26 mouse cellular contexts compared by ENCODE assay signal in the genomic region with DNA sequence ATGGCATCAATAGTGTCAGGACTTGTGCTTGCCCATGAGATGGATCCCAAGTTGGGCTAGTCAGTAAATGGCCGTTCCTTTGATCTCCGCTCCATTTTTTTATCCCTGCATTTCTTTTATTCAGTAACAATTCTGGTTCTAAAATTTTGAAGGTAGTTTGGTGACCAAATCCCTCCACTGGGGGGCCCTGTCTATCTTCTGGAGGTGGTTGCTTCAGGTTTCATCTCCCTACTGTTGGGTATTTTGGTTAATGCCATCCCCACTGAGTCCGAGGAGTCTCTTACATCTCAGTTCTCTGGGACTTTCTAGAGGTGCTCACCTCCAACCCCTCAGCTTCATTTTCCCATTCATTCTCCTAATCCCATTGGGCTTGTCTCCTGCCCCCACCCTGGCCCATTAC. TPM values are rescaled to one million over a fixed set of nuclear protein-coding genes. Genes with fewer than 3 reads are reported as not detected.
DNase-seq lines count a peak whose midpoint lies in the region; ATAC-seq and TF ChIP-seq lines count a peak whose summit lies in the region.
"Had no signal": no experiment of that assay in that cellular context is flagged by ENCODE, and none has a peak within 500 bp of the region (broad histone marks: within the 10 kb centered on the region; RNA-seq: fewer than 3 reads in every experiment).

No protein-coding gene starts in this region.

- H3K27me3 ChIP-seq in liver, postnatal 0 days (ENCODE audit: insufficient read depth, low read length) = no peaks in the 10 kb centered on the region
- H3K27me3 ChIP-seq in liver, embryonic 12.5 days (replicated peaks) = no peaks in the 10 kb centered on the region
- H3K27me3 ChIP-seq: embryonic facial prominence, embryonic 12.5 days; embryonic facial prominence, embryonic 15.5 days; forebrain, embryonic 12.5 days; forebrain, embryonic 15.5 days; heart, embryonic 12.5 days; heart, embryonic 15.5 days; hindbrain, embryonic 13.5 days; intestine, embryonic 15.5 days had no signal

- H3K27ac ChIP-seq in liver, postnatal 0 days (ENCODE audit: low read depth) = no peak overlapping the region
- no peak overlapping the region for H3K27ac ChIP-seq in liver, embryonic 12.5 days
- H3K27ac ChIP-seq: embryonic facial prominence, embryonic 12.5 days; embryonic facial prominence, embryonic 15.5 days; forebrain, embryonic 12.5 days; forebrain, embryonic 15.5 days; heart, embryonic 15.5 days; hindbrain, embryonic 10.5 days; hindbrain, embryonic 13.5 days; intestine, embryonic 15.5 days had no signal

- H3K4me3 ChIP-seq in liver, postnatal 0 days (ENCODE audit: low read depth, low read length) = no peak overlapping the region
- H3K4me3 ChIP-seq in liver, embryonic 12.5 days = no peak overlapping the region
- H3K4me3 ChIP-seq: embryonic facial prominence, embryonic 12.5 days; embryonic facial prominence, embryonic 15.5 days; forebrain, embryonic 12.5 days; forebrain, embryonic 15.5 days; heart, embryonic 12.5 days; heart, embryonic 15.5 days; hindbrain, embryonic 10.5 days; hindbrain, embryonic 13.5 days; intestine, embryonic 15.5 days had no signal

- H3K4me1 ChIP-seq in liver, postnatal 0 days (ENCODE audit: insufficient read depth) = no peaks in the 10 kb centered on the region
- no peaks in the 10 kb centered on the region for H3K4me1 ChIP-seq in liver, embryonic 12.5 days
- H3K4me1 ChIP-seq: embryonic facial prominence, embryonic 12.5 days; embryonic facial prominence, embryonic 15.5 days; forebrain, embryonic 12.5 days; forebrain, embryonic 15.5 days; heart, embryonic 12.5 days; heart, embryonic 15.5 days; hindbrain, embryonic 10.5 days; hindbrain, embryonic 13.5 days; intestine, embryonic 15.5 days had no signal

- DNase-seq in liver, postnatal 0 days = no peak
- peak; percentile 7 for DNase-seq in c-Kit-positive CD71-positive TER-119-negative erythroid progenitor cells, embryonic 14.5 days (ENCODE audit: low read depth)
- DNase-seq in kidney, adult 11 months = no peak
- no peak for DNase-seq in thymus, postnatal 4 days
- DNase-seq: adrenal gland, adult 2 months; adrenal gland, postnatal 14 days; cerebellum, adult 11-12 months; cerebellum, adult 8-10 months; cerebellum, postnatal 14 days; gastrocnemius, postnatal 25 days; heart, postnatal 10 days; heart, postnatal 36 days had no signal

- 82% methylated on average over 3 of the region's 3 CpGs for WGBS in liver, postnatal 0 days (ENCODE audit: insufficient replicate concordance)
- 86% methylated on average over 3 of the region's 3 CpGs for WGBS in liver, embryonic 12.5 days (ENCODE audit: insufficient replicate concordance)

- TF ChIP-seq EP300 in liver, postnatal 0 days (IDR thresholded peaks at IDR 0.05; ENCODE audit: low read depth) = no peak

- no peak overlapping the region for H3K4me2 ChIP-seq in liver, postnatal 0 days (ENCODE audit: low read depth, low read length)
- no peak overlapping the region for H3K4me2 ChIP-seq in liver, embryonic 12.5 days
- H3K4me2 ChIP-seq: embryonic facial prominence, embryonic 12.5 days; embryonic facial prominence, embryonic 15.5 days; forebrain, embryonic 12.5 days; forebrain, embryonic 15.5 days; heart, embryonic 12.5 days; heart, embryonic 15.5 days; hindbrain, embryonic 13.5 days; intestine, embryonic 15.5 days had no signal

- H3K9ac ChIP-seq in liver, postnatal 0 days (replicated peaks) = no peak overlapping the region
- no peak overlapping the region for H3K9ac ChIP-seq in liver, embryonic 12.5 days
- H3K9ac ChIP-seq: embryonic facial prominence, embryonic 12.5 days; embryonic facial prominence, embryonic 15.5 days; forebrain, embryonic 12.5 days; forebrain, embryonic 15.5 days; heart, embryonic 12.5 days; heart, embryonic 15.5 days; hindbrain, embryonic 13.5 days; intestine, embryonic 15.5 days had no signal

- no peaks in the 10 kb centered on the region for H3K9me3 ChIP-seq in liver, postnatal 0 days (ENCODE audit: low read length)
- H3K9me3 ChIP-seq in liver, embryonic 12.5 days (replicated peaks) = no peaks in the 10 kb centered on the region
- H3K9me3 ChIP-seq: embryonic facial prominence, embryonic 12.5 days; embryonic facial prominence, embryonic 15.5 days; forebrain, embryonic 12.5 days; forebrain, embryonic 15.5 days; heart, embryonic 12.5 days; heart, embryonic 15.5 days; hindbrain, embryonic 10.5 days; hindbrain, embryonic 13.5 days; intestine, embryonic 15.5 days had no signal

- ATAC-seq in liver, postnatal 0 days = no peak
- ATAC-seq in liver, embryonic 12.5 days = no peak
- peak; percentile 54 for ATAC-seq in megakaryocyte progenitor cell, adult 5-6 weeks (replicated peaks; ENCODE audit: poor library complexity)
- ATAC-seq: CD4-positive, CD25-positive, alpha-beta regulatory T cell, adult 4 months; forebrain, embryonic 15.5 days; hindbrain, embryonic 16.5 days; intestine, embryonic 15.5 days; Patski had no signal

- peak; percentile 32 for TF ChIP-seq CTCF in liver, postnatal 0 days (IDR thresholded peaks at IDR 0.05; ENCODE audit: low read depth)

- no peaks in the 10 kb centered on the region for H3K36me3 ChIP-seq in liver, postnatal 0 days (replicated peaks; ENCODE audit: insufficient read depth, low read length)
- H3K36me3 ChIP-seq in liver, embryonic 12.5 days = no peaks in the 10 kb centered on the region
- H3K36me3 ChIP-seq: embryonic facial prominence, embryonic 12.5 days; embryonic facial prominence, embryonic 15.5 days; forebrain, embryonic 12.5 days; forebrain, embryonic 15.5 days; heart, embryonic 12.5 days; heart, embryonic 15.5 days; hindbrain, embryonic 10.5 days; hindbrain, embryonic 13.5 days; intestine, embryonic 15.5 days had no signal

RNA-seq across cellular contexts. Expression of gene Ube2e3, which starts 38.0 kb away (rescaled TPM):
- polyA plus RNA-seq in liver, postnatal 0 days (2015; fragmentation: Nextera tagmentation; extraction: Ambion mirVana) = 46.8 and 49.6 TPM in 2 replicates
- 107 and 109 TPM in 2 replicates for polyA plus RNA-seq in liver, embryonic 12.5 days (2016; fragmentation: Nextera tagmentation; extraction: Ambion mirVana)
- 69.7 and 75.2 TPM in 2 replicates for total RNA-seq in megakaryocyte progenitor cell, adult 5-6 weeks (2015)
- 33.9 and 36.8 TPM in 2 replicates for total RNA-seq in megakaryocyte progenitor cell, adult 5-6 weeks (2017)
